Mouse (Mus musculus) kidney, embryonic 14.5 days (tissue): Measurements from ENCODE around the gene Megf11. TPM values are rescaled to one million over a fixed set of nuclear protein-coding genes. Genes with fewer than 3 reads are reported as not detected.
"Not testable (repeated sequence)": the region's sequence is repeated elsewhere in the genome, so short reads cannot be mapped to it uniquely, and the experiment has no call there.

Source experiments
- ATAC-seq: fragments of 200-750 bp; cut with Nextera tagmentation; 2 replicates; pipeline ENCODE4 v1.8.0; 2017; ENCODE audit warnings: moderate number of reproducible peaks, mild to moderate bottlenecking, moderate TSS enrichment, moderate library complexity; ENCODE audit not compliant: low FRiP score, low TSS enrichment
- H3K27ac ChIP-seq: fragments of 300-500 bp; sonication (generic); 2 replicates; pipeline ENCODE4 v1.5.1; 2014; ENCODE audit warnings: low read depth, mild to moderate bottlenecking, low read length, moderate library complexity, mixed read lengths
- H3K27me3 ChIP-seq: fragments of 300-500 bp; sonication (generic); 2 replicates; pipeline ENCODE4 v1.6.1; 2014; ENCODE audit warnings: mild to moderate bottlenecking, low read length; ENCODE audit not compliant: control insufficient read depth, insufficient read depth
- H3K36me3 ChIP-seq: fragments of 300-500 bp; sonication (generic); 2 replicates; pipeline ENCODE4 v1.6.1; 2014; ENCODE audit warnings: low read length, mixed read lengths; ENCODE audit not compliant: control insufficient read depth, insufficient read depth
- H3K4me1 ChIP-seq: fragments of 300-500 bp; sonication (generic); 2 replicates; pipeline ENCODE4 v1.6.1; 2014; ENCODE audit warnings: low read length, mixed read lengths; ENCODE audit not compliant: control insufficient read depth, insufficient read depth
- H3K4me2 ChIP-seq: fragments of 300-500 bp; sonication (generic); replicated peaks from 2 replicates; pipeline ENCODE4 v1.6.1; 2014; ENCODE audit warnings: low read depth, mild to moderate bottlenecking, low read length
- H3K4me3 ChIP-seq: fragments of 300-500 bp; sonication (generic); 2 replicates; pipeline ENCODE4 v1.5.1; 2014; ENCODE audit warnings: mild to moderate bottlenecking, low read length
- H3K9ac ChIP-seq: fragments of 300-500 bp; sonication (generic); 2 replicates; pipeline ENCODE4 v1.6.1; 2014; ENCODE audit warnings: low read depth, mild to moderate bottlenecking, low read length, moderate library complexity
- H3K9me3 ChIP-seq: fragments of 300-500 bp; sonication (generic); 2 replicates; pipeline ENCODE4 v1.6.1; 2016; ENCODE audit warnings: low read length; ENCODE audit not compliant: control insufficient read depth
- WGBS: fragments of 180-500 bp; shearing (Covaris S2); extraction: QIAGEN DNeasy Blood & Tissue Kit; methylation state at CpG from one replicate; pipeline ENCODE4 v1.1.7; 2014; 5-methylcytosine and 5-hydroxymethylcytosine counted together
- polyA plus RNA-seq: library from polyadenylated mRNA; unstranded; fragments of >200 nt; fragmentation: Nextera tagmentation; extraction: Ambion mirVana; gene quantifications from 2 replicates; pipeline ENCODE4 v1.2.1, GENCODE M21; 2014

Gene Megf11
- polyA plus RNA-seq, 1 experiment from 2014 or later = 3.7 TPM

DNA sequence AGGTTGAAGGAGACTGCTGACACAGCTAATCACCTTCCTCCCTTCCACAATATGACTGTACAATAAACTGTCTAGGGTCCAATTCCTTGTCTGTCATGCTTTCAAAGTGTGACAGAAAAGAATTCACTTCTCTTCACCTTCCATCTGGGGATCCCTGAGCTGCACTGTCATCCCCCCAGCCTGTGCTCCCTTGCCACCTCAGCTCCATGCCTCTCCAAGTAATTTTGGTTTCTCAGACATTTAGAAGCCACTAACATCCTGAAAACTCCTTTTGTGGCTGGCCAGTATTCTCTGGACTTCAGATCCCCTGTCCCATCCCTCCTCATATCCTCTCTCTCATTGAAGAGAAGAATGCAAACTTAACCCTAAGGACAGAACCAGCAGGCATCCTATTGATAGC lies 317.0 kb downstream of the Megf11 start:
- H3K9me3 ChIP-seq = no peaks in the 10 kb centered on the region
- H3K27ac ChIP-seq = no peak overlapping the region
- H3K9ac ChIP-seq = no peak overlapping the region
- no peak for ATAC-seq
- peaks cover 8% of the 10 kb centered on the region for H3K4me1 ChIP-seq
- no peaks in the 10 kb centered on the region for H3K27me3 ChIP-seq
- no peak overlapping the region for H3K4me2 ChIP-seq
- no peak overlapping the region for H3K4me3 ChIP-seq
- peaks cover 22% of the 10 kb centered on the region; the same call in 1 of the 2 replicates for H3K36me3 ChIP-seq

DNA sequence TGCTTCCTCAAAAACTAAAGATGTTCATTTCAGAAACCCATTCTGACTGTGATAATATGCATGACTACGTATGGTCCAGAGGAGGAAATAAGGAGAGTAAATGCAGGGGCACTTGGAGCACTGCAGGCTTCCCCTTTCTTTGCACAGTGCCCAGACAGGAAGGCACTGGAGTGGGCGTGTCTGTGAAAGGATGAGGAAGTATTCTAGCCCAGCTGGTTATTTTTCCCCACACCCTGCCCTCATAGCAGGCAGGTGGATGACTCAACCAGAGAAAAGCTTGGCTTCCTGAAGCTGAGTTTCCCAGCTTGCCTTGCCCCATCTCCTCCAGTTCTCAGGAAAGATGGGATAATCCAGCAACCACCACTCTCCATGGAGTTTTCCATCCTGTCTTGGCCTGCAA lies 317.5 kb downstream of the Megf11 start:
- ATAC-seq = no peak
- WGBS = 79% methylated on average over 2 of the region's 2 CpGs
- H3K27ac ChIP-seq = no peak overlapping the region

DNA sequence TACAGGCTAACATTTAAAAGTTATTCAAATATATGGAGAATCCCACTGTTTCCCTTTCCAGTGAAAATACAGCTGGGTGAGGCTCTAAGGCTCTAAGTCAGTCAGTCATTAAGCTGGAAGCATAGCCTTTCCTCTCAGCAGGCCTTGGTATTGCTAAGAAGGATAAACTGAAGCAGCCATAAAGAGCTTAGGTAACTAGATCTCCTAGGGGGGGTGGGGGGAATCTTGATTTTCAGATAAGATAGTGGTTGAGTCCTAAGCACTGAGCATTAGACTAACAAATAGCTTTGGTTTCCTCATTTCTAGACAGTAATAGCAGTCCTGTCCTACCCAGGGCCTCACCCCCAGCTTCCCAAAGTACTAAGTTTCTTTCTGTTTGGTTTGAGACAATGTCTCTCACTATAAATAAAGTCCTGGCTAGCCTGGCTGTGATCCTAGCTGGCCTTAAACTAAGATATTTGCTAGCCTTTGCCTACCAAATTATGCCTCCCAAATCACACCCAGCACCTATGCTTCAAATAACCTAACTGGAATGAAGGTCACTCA lies 318.1 kb downstream of the Megf11 start:
- Histone ChIP-seq H3K27ac (no peak overlapping the region), H3K9ac (no peak overlapping the region), H3K4me1 (peaks cover 8% of the 10 kb centered on the region), H3K36me3 (peaks cover 32% of the 10 kb centered on the region; the same call in 1 of the 2 replicates), H3K9me3 (no peaks in the 10 kb centered on the region), H3K4me3 (no peak overlapping the region), H3K27me3 (no peaks in the 10 kb centered on the region), H3K4me2 (no peak overlapping the region)
- ATAC-seq = no peak

More for the DNA sequence above, 317.5 kb downstream of the Megf11 start:
- Histone ChIP-seq H3K4me2 (no peak overlapping the region), H3K27me3 (no peaks in the 10 kb centered on the region), H3K4me3 (no peak overlapping the region), H3K9me3 (no peaks in the 10 kb centered on the region), H3K9ac (no peak overlapping the region), H3K4me1 (peaks cover 8% of the 10 kb centered on the region), H3K36me3 (peaks cover 27% of the 10 kb centered on the region; the same call in 1 of the 2 replicates)

DNA sequence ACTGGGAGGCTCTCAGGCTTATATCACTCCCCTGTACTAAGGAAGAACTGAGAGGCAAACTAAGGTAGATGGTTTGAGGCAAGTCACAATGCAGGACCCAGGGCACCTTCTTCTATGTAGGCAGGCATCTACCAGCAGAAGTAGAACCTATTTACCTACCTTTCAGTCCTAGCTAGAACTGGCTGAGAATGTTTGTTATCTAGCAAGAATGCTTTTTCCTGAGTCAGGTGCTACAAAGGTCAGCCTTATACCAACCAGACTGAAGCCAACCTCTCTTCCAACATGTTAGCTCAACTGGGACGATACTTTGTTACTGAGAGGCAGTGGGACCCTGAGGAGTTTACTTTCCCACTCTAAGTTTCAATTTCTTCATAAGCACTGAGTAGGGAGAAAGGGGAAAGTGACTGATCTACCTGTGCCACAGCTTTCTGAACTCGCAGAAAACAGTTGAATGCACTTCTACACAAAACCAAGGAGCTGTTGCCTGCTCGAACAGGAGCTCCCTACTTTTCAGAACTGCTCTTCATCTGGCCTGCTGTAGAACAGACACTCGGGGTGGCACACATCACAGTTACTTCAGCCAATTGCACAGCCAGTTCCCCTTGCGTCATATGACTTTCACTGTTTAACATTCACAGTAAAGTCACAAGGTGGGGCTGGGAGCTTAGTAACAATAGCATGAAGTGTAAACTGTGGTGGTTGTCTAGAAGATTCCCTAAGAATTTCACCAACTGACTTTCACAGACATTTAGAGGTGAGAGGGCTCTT lies 318.8 kb downstream of the Megf11 start:
- WGBS = 90% methylated on average over 5 of the region's 5 CpGs
- Histone ChIP-seq H3K9me3 (no peaks in the 10 kb centered on the region), H3K4me1 (peaks cover 8% of the 10 kb centered on the region), H3K27me3 (no peaks in the 10 kb centered on the region), H3K9ac (no peak overlapping the region), H3K4me2 (no peak overlapping the region), H3K4me3 (no peak overlapping the region), H3K36me3 (peaks cover 35% of the 10 kb centered on the region; the same call in 1 of the 2 replicates), H3K27ac (no peak overlapping the region)
- ATAC-seq = no peak

DNA sequence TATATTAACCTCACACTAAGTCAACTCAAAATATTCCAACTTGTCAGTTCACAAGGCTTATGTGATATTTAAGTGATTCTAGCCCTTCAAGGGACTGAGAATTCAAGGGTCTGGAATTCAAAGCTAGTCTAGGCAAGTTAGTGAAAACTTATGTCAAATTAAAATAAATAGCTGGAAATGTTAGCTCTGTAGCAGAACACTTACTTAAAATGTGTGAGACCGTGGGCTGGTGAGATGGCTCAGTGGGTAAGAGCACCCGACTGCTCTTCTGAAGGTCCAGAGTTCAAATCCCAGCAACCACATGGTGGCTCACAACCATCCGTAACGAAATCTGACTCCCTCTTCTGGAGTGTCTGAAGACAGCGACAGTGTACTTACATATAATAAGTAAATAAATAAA lies 324.9 kb downstream of the Megf11 start:
- WGBS = 90% methylated on average over 3 of the region's 5 CpGs
- ATAC-seq, H3K4me3 ChIP-seq, H3K27me3 ChIP-seq, H3K4me1 ChIP-seq, H3K9ac ChIP-seq, H3K4me2 ChIP-seq, H3K9me3 ChIP-seq, H3K27ac ChIP-seq: not testable (repeated sequence)
- peaks cover 31% of the 10 kb centered on the region; the same call in 1 of the 2 replicates for H3K36me3 ChIP-seq

DNA sequence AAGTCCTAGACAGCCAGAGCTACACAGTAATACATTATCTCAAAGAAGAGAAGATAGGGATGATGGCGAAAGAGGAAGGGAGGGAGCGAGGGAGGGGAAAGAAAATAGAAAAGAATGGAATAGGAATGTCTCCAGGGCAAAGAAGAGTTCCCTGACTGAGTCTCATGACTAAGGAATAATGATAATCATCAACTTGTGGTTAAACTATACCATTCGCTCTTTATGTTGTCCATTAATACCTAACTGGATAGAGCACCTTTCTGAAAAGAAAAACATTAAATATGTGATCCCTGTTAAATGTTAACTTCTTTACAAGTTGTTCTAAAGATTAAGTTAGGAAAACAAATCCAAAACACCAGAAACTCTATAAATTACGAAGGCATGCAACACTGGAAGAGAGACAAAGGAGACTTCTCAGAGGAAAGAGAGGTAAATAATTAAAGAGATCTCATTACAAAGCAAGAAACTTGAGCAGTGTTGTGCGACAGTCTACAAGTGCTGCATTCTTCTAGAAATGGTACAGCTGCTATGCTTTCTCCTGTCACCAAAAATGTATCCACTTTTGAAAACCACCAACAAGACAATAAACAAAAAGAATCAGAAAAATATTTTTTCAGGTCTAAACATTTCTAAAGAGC lies 334.2 kb downstream of the Megf11 start:
- peak; percentile 49; the same call in 1 of the 2 replicates for ATAC-seq
- H3K4me2 ChIP-seq = no peak overlapping the region
- WGBS = 38% methylated on average over 5 of the region's 5 CpGs

DNA sequence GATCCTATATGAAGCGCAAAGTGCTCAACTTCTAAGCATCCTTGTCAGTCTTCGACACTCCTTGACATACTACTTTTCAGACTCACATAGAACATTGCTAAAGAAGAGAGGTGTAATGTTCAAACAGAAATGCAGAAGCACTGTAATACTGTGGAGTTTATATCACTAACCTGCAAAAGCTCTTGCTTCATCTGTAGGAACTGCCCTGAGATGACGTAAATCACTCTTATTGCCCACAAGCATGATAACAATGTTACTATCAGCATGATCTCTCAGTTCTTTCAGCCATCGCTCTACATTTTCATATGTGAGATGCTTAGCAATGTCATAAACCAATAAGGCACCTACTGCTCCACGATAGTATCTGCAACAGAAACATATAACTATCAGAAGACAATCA lies 341.0 kb downstream of the Megf11 start:
- Histone ChIP-seq H3K4me3 (no peak overlapping the region), H3K4me2 (no peak overlapping the region), H3K9me3 (no peaks in the 10 kb centered on the region), H3K4me1 (no peaks in the 10 kb centered on the region), H3K36me3 (peaks cover 36% of the 10 kb centered on the region), H3K27ac (no peak overlapping the region), H3K27me3 (no peaks in the 10 kb centered on the region), H3K9ac (no peak overlapping the region)
- whole genome bisulfite sequencing = 94% methylated on average over 5 of the region's 5 CpGs
- no peak for ATAC-seq

More for the DNA sequence above, 334.2 kb downstream of the Megf11 start:
- Histone ChIP-seq H3K27me3 (no peaks in the 10 kb centered on the region), H3K4me1 (peaks cover 5% of the 10 kb centered on the region; the same call in 1 of the 2 replicates), H3K4me3 (no peak overlapping the region), H3K27ac (peak overlapping the region; percentile 38; the same call in 1 of the 2 replicates), H3K36me3 (peaks cover 20% of the 10 kb centered on the region), H3K9me3 (no peaks in the 10 kb centered on the region), H3K9ac (no peak overlapping the region)

DNA sequence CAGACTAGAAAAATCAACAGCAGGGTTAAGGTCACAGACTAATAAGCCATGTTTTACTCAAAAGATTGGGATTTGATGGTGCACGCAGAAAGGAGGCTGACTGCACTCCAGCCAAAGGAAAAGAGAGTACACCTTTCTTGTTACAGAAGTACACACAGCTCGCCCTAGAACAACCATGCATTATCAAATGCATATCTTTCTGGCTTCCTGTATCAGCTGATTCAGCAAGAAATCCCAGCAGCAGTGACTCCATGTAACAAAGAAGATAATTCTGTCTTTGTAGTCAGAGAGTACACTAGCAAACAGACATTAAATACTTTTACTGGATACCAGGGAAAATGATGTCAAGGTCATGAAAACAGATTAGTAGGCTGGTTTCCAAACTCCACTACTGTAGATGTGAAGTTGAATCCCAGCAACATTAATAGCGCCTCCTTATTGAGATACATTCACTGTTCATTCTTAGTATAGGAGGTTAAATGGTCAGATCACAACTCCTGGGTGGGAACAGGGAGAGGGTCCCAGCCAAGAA lies 345.7 kb downstream of the Megf11 start:
- 87% methylated on average over 3 of the region's 3 CpGs for WGBS

DNA sequence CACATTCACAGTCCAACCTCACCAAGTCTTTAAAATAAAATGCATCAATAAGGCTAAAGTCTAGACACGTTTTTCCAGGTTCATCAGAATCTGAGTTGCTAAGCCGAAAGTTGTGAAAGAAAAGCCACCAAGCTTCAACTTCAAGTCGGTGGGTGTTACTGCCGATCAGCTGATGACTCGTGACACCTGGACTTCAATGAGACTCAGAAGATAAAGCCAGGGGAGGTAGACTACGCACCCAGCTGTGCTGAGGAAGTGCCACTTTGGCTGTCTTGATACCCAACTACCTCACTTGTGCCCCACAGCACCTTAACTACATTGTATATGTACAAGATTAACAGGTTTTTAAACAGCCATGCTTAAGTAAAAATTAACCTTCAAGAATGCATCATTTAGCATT lies 348.7 kb downstream of the Megf11 start:
- Histone ChIP-seq H3K4me3 (no peak overlapping the region), H3K27ac (no peak overlapping the region), H3K27me3 (no peaks in the 10 kb centered on the region), H3K36me3 (no peaks in the 10 kb centered on the region), H3K9ac (no peak overlapping the region), H3K4me2 (no peak overlapping the region), H3K4me1 (peaks cover 6% of the 10 kb centered on the region; the same call in 1 of the 2 replicates), H3K9me3 (no peaks in the 10 kb centered on the region)
- 67% methylated on average over 6 of the region's 6 CpGs for WGBS
- ATAC-seq = no peak

More for the DNA sequence above, 345.7 kb downstream of the Megf11 start:
- no peaks in the 10 kb centered on the region for H3K27me3 ChIP-seq
- no peaks in the 10 kb centered on the region for H3K9me3 ChIP-seq
- H3K27ac ChIP-seq = no peak overlapping the region
- H3K36me3 ChIP-seq = peaks cover 18% of the 10 kb centered on the region
- peaks cover 4% of the 10 kb centered on the region; the same call in 1 of the 2 replicates for H3K4me1 ChIP-seq
- H3K4me2 ChIP-seq = no peak overlapping the region
- ATAC-seq = no peak
- H3K4me3 ChIP-seq = no peak overlapping the region
- H3K9ac ChIP-seq = no peak overlapping the region
